Mouse (Mus musculus): ENCODE measurements around the gene Tm4sf5.
"Not testable (repeated sequence)": the region's sequence is repeated elsewhere in the genome, so short reads cannot be mapped to it uniquely, and the experiment has no call there.

Gene Tm4sf5

DNA sequence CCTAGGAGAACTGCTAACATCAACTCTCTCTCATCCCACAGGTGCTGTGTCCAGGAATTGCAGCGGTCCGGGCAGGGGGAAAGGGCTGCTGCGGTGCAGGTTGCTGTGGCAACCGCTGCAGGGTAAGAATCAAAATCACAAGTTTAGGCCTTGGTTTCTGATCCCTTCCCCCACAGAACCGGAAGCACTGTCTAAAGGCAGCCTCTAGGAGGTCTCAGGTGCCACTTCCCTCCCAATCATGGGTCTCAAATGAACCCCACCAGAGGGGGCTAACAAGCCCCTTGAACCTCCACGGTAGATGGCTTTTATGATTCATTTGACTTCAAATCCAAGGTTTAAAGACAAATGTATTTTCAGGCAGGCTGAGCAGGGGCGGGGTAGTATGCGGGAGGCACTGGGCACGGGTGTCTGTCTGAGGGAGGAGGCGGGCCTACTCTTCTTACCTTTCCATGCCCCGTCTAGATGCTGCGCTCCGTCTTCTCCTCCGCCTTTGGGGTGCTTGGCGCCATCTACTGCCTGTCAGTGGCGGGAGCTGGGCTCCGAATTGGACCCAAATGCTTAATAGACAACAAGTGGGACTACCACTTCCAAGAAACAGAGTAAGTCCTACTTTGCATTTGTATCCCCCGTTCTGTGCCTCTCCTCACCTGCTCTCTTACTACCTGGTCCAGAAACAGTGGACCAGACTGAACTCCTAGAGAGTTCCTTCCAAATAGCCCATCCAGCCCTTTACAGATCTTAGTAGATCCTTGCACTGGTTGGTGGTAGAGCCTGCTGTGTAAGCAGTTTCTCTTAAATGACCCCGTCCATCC, 4.9 kb downstream of the Tm4sf5 start:
- peak in 1 of 2 experiments; percentile 25 for DNase-seq (ENCODE audit: low spot score in 2 of 2)

DNA sequence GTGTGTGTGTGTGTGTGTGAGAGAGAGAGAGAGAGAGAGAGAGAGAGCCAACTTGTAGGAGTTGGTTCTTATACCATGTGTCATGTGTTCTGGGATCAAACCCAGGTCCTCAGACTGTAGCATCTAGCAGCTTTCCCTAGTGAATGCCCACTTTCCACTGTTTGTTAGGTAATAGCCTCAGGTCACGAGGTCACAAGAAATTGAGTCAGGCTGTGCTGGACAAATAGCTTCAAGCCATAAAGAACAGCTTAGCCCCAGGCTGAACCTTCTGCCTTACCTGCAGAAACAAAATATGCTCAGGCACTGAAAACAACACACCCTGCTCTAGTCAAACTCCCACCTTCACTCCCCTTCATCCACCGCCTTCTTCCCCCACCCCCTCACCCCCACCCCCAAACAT, 6.2 kb downstream of the Tm4sf5 start:
- no peak for DNase-seq (ENCODE audit: low spot score in 2 of 2)

- DNase-seq (ENCODE audit: low spot score in 2 of 2), result no peak
These were observed 6.8 kb downstream of the Tm4sf5 start for GRCm38 (mm10) chr11:70511825-70512224.

DNA sequence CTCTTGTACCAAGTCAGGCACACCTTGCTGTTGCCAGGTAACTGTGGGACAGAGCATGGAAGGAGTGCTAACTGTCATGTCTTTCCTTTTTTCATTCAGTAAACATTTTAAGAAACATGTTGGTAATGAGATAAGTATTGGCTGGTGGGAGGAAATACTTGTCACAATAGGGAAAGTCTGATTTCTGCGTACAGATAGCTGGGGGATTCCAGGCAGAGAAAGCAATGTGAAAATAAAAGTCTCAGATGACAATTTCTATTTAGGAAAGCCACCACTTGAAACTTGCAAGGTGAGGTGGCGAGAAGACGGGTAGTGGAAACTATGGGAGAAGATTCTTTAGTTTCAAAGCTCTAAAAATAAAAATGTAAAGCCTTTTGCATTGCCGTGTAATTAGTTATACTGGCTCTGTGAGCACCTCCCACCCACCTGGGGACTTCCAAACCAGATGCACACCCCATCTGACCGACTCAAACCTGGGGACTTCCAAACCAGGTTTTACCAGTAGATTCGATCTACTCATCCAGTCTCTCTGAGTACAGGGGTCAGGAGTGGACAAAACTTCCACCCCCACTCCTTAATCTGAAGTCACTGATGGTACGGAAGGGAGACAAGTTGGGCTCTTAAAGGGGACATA, 7.8 kb downstream of the Tm4sf5 start:
- no peak for DNase-seq (ENCODE audit: low spot score in 2 of 2)

DNA sequence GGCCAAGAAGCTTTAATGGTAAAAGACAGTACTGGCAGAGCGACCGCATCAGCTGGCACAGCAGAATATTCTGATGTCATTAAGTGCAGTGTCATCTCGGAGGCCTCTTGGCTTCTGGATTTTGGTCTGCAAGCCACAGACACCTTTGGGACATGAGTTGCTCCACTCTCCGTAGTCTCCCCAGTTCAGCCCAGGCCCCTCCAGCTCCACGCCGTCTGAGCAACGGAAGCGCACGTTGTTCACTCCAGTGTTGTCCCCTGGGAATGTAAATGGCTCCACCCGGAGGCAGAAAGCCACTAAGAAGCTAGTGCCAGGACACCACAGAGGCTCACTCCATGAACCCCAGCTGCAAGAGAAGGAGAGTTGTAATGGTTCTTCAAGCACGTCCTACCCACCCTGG, 8.5 kb downstream of the Tm4sf5 start:
- DNase-seq (ENCODE audit: low spot score in 2 of 2), result no peak

GRCm38 (mm10) chr11:70514288-70514687, 9.2 kb downstream of the Tm4sf5 start, which contains the start of gene Vmo1:
TSS of gene Vmo1 (minus strand) at chr11:70514616.
- no peak for DNase-seq (ENCODE audit: low spot score in 2 of 2)

- DNase-seq (ENCODE audit: low spot score in 2 of 2), result no peak
These were observed 11.3 kb downstream of the Tm4sf5 start for GRCm38 (mm10) chr11:70516352-70516751.

GRCm38 (mm10) chr11:70518436-70518835, 13.4 kb downstream of the Tm4sf5 start:
- no peak for DNase-seq (ENCODE audit: low spot score in 2 of 2)

DNA sequence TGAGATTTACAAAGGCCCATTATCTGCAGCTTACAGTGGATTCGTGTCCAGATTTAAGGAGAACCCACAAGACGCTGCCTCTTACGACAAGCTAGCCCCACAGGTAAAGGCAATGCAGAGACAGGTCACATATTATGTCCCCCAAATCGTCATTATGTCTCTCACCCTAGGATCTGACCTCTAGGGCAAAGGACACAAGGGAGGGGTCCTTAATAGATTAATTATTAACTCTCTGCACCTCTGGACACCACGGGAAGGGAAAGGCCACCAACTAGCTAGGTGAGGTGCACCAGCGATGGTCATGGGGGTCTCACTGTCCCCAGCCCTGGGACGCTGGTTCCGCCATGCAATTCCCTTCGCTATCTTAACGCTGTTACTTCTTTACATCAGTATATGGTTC, 13.9 kb downstream of the Tm4sf5 start, which contains the start of gene Gltpd2:
TSS of gene Gltpd2 (plus strand) at position 274 of the 400 bp plus-strand sequence.
- no peak for DNase-seq (ENCODE audit: low spot score in 2 of 2)

DNA sequence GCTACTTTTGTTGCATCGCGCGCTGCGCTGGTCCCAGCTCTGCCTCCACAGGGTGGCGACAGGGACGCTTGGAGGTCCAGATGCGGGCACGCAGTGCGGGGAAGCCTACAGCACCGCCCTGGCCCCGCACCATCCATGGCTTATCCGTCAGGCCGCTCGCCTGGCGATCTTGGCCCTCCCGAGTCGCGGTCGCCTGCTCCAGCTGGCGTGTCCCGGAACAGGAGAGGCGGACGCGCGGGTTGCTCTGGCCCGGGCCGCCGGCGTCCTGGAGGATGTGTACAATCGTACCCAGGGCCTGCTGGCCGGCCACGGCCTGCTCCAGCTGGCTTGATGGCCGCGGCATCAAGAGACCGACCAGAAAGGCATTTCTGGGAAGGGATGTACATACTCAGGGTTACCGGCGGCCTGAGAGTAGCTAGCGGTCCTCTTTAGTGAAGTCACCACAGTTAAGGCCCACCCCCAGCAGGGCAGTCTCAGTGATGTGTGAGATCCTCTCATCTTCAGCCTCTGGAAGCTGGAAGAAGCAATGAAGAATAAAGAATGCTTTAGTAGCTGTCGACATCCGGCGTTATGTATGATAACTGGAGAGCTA, 15.2 kb downstream of the Tm4sf5 start:
- DNase-seq (ENCODE audit: low spot score in 2 of 2), result no peak

- not testable (repeated sequence) for DNase-seq (ENCODE audit: low spot score in 2 of 2)
These were observed 18.4 kb downstream of the Tm4sf5 start for GRCm38 (mm10) chr11:70523306-70523989.

GRCm38 (mm10) chr11:70524782-70525181, 19.7 kb downstream of the Tm4sf5 start:
- no peak for DNase-seq (ENCODE audit: low spot score in 2 of 2)

- peak; percentile 70 to 82 for DNase-seq (ENCODE audit: low spot score in 2 of 2)
These were observed 20.2 kb downstream of the Tm4sf5 start, which contains the start of gene Psmb6 for GRCm38 (mm10) chr11:70525184-70525678. TSS of gene Psmb6 (plus strand) at chr11:70525367.

- DNase-seq (ENCODE audit: low spot score in 2 of 2), result no peak
These were observed 20.7 kb downstream of the Tm4sf5 start for GRCm38 (mm10) chr11:70525726-70526125.

DNA sequence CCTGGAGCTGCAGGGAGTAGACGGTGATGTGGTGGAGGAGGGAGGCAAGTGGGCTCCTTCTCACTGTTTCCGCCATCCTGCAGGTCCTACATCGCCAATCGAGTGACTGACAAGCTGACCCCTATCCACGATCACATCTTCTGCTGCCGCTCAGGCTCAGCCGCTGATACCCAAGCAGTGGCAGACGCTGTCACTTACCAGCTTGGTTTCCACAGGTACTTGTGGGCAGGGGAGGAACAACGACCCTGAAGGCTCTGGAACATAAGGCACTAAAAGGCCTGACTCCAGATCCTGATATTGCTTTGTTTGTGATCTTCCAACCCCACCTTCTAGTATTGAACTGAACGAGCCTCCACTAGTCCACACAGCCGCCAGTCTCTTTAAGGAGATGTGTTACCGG, 21.2 kb downstream of the Tm4sf5 start:
- no peak for DNase-seq (ENCODE audit: low spot score in 2 of 2)

- DNase-seq (ENCODE audit: low spot score in 2 of 2), result no peak
These were observed 23.6 kb downstream of the Tm4sf5 start for GRCm38 (mm10) chr11:70528610-70529009.

DNA sequence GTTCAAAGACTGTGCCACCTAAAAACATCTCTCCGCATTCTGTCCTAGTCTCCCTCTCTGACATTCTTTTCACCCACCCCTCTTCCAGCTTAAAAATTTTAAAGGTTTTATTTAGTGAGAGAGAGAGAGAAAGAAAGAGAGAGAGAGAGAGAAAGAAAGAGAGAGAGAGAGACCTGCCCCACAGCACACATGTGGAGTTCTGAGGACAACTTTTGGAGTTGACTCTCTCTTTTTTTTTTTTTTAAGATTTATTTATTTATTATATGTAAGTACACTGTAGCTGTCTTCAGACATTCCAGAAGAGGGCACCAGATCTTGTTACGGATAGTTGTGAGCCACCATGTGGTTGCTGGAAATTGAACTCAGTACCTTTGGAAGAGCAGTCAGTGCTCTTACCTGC, 26.0 kb downstream of the Tm4sf5 start:
- not testable (repeated sequence) for DNase-seq (ENCODE audit: low spot score in 2 of 2)

DNA sequence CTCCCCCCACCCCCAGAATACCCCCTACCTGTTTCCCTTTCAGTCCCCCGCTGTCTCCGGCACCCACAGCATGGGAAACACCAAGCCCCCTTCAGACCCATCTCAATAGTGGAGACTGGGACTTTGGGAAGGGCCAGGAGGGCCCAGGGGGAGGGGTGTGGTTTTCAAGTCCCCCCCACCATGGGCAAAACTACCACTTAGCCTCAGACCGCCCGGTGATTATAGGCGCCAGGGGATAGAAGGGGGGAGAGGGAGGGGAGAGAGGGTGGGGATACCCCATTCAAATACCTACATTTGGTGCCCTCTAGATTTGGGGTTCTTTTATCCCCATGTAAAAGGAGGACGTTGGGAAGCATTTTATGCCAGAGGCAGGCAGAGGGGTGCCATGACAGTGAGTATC, 27.8 kb downstream of the Tm4sf5 start, which contains the start of gene Gm40193:
TSS of gene Gm40193 (minus strand) at position 101 of the 400 bp plus-strand sequence.
- DNase-seq (ENCODE audit: low spot score in 2 of 2), result no peak

DNA sequence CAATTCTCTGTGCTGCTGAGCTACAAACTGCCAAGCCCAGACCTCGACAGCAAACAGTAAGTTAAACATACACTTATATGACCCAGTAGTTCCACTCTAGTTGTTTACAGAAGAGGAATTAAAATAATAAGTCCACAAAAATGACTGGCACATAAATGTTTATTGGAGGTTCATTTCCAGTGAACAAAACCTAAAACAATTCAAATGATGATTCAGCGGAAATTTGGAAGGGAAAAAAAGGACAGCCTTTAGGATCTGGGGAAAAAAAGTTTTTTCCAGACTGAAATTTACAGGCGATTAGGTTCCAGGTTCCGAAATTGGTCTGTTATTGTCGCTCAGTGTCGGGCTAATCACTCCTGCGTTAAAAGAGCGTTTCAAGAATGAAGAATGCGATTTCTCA, 34.4 kb downstream of the Tm4sf5 start:
- no peak for DNase-seq (ENCODE audit: low spot score in 2 of 2)

DNA sequence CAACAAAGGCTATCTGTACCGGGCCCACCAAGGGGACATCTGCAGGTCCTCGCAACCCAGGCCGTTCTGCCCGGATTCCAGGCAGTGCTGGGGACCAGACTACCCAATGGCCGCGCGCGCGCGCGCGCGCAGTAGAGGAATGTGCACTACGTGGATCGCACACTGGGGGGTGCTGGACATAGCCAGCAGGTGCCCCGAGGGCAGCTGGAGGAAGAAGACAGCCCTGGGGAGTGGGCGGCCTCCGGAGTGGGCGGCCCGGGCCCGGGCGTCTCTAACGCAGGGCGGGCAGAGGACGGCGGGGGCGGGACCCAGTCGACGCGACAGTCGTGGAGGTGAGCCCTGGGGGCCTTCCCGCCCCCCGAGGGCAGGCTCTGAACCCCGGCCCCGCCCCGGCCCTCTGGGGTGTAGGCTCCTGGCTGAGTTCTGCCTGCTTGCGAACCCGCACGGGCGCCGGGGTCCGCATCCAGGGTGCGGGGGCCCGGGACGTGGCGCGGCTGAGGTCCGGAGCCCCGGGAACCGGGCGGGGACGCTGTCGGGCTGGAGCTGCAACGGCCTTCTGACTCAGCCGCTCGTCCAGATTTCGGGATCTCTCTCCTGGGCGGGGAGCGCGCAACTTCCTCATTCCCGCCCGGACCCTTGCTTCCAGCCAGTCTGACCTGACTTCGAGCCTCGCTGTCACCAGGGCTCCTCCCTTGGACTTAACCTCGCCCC, 35.0 kb downstream of the Tm4sf5 start, which contains the start of gene Pld2:
TSS of gene Pld2 (plus strand) at position 188 of the 711 bp plus-strand sequence.
- peak; percentile 57 to 68 for DNase-seq (ENCODE audit: low spot score in 2 of 2)

GRCm38 (mm10) chr11:70540928-70541327, 35.9 kb downstream of the Tm4sf5 start:
- no peak for DNase-seq (ENCODE audit: low spot score in 2 of 2)

Measured in spleen, postnatal 14 days (tissue).